Mouse (Mus musculus): Measurements from ENCODE around the gene Kcnrg.

GRCm38 (mm10) chr14:61604081-61604480 is 3.2 kb upstream of the Kcnrg start:
- TF ChIP-seq CTCF (IDR thresholded peaks at IDR 0.05; ENCODE audit: low read depth) (no peak), EP300 (IDR thresholded peaks at IDR 0.05; ENCODE audit: low read depth) (no peak)

Data from liver, embryonic 14.5 days (tissue).